Mouse (Mus musculus) erythroid progenitor cell, adult 5-6 weeks (primary cell): ENCODE data around the gene Adcy9. TPM values are rescaled to one million over a fixed set of nuclear protein-coding genes. Genes with fewer than 3 reads are reported as not detected.
"Not testable (repeated sequence)": the region's sequence is repeated elsewhere in the genome, so short reads cannot be mapped to it uniquely, and the experiment has no call there.

Experiments
- ATAC-seq: replicated peaks from 2 replicates; pipeline ENCODE4 v1.8.0; 2016; ENCODE audit warnings: moderate number of reproducible peaks, mild to moderate bottlenecking, moderate TSS enrichment, inconsistent platforms; ENCODE audit not compliant: poor library complexity, low FRiP score, severe bottlenecking
- total RNA-seq, 2 experiments: library from RNA; stranded (forward) in 1 of 2; stranded (reverse) in 1 of 2; fragments of 150-400 nt in 1 of 2; fragments of 186-747, 209-891 nt in 1 of 2; gene quantifications; 2 replicates each; pipeline versions ENCODE4 v1.2.3 to v1.2.4; 2015 to 2017; ENCODE audit warnings: low replicate concordance in 2 of 2

Adcy9 gene
- total RNA-seq, 2 experiments from 2014 or later = 1.4 TPM; not detected in 1

GRCm38 (mm10) chr16:4395687-4396341, 24.5 kb downstream of the Adcy9 start:
- no peak for ATAC-seq

- ATAC-seq = no peak
Observed at GRCm38 (mm10) chr16:4394991-4395590, 25.2 kb downstream of the Adcy9 start.

- no peak for ATAC-seq
Observed at GRCm38 (mm10) chr16:4383473-4384038, 36.7 kb downstream of the Adcy9 start.

GRCm38 (mm10) chr16:4382406-4382805, 37.9 kb downstream of the Adcy9 start:
- ATAC-seq = no peak

- ATAC-seq = no peak
Observed at GRCm38 (mm10) chr16:4381487-4381886, 38.8 kb downstream of the Adcy9 start.

GRCm38 (mm10) chr16:4378788-4379187, 41.5 kb downstream of the Adcy9 start:
- ATAC-seq = no peak

- no peak for ATAC-seq
Observed at GRCm38 (mm10) chr16:4377556-4377955, 42.7 kb downstream of the Adcy9 start.

GRCm38 (mm10) chr16:4374780-4375380, 45.4 kb downstream of the Adcy9 start:
- ATAC-seq = no peak

GRCm38 (mm10) chr16:4374270-4374669, 46.0 kb downstream of the Adcy9 start:
- no peak for ATAC-seq

GRCm38 (mm10) chr16:4371039-4371438, 49.3 kb downstream of the Adcy9 start:
- no peak for ATAC-seq

GRCm38 (mm10) chr16:4370141-4370541, 50.2 kb downstream of the Adcy9 start:
- ATAC-seq = no peak

- no peak for ATAC-seq
Observed at GRCm38 (mm10) chr16:4367930-4368329, 52.4 kb downstream of the Adcy9 start.

GRCm38 (mm10) chr16:4367291-4367690, 53.0 kb downstream of the Adcy9 start:
- ATAC-seq = no peak

GRCm38 (mm10) chr16:4366671-4367070, 53.6 kb downstream of the Adcy9 start:
- no peak for ATAC-seq

GRCm38 (mm10) chr16:4363341-4364116, 56.8 kb downstream of the Adcy9 start:
- ATAC-seq = no peak

- ATAC-seq = no peak
Observed at GRCm38 (mm10) chr16:4355260-4356043, 64.8 kb downstream of the Adcy9 start.

- ATAC-seq = no peak
Observed at GRCm38 (mm10) chr16:4342579-4342978, 77.7 kb downstream of the Adcy9 start.

GRCm38 (mm10) chr16:4341316-4342062, 78.8 kb downstream of the Adcy9 start:
- no peak for ATAC-seq

GRCm38 (mm10) chr16:4339216-4339615, 81.1 kb downstream of the Adcy9 start:
- ATAC-seq = not testable (repeated sequence)
